Mouse (Mus musculus) layer of hippocampus, postnatal 14 days (tissue): ENCODE measurements around the gene Arfgap3. TPM values are rescaled to one million over a fixed set of nuclear protein-coding genes. Genes with fewer than 3 reads are reported as not detected.
A peak's percentile ranks its signal among the peaks of the same experiment; 100 is the strongest.
"Not testable (repeated sequence)": the region's sequence is repeated elsewhere in the genome, so short reads cannot be mapped to it uniquely, and the experiment has no call there.

Experiments used
- DNase-seq, 2 experiments: peaks; one replicate each; pipeline ENCODE4 v3.0.0; 2021 to 2022; ENCODE audit warnings: low spot score in 2 of 2, mixed read lengths in 1 of 2
- total RNA-seq, 2 experiments: library from RNA; stranded (reverse); gene quantifications; 2 replicates each; pipeline ENCODE4 v1.2.3; 2021

Arfgap3 gene
- total RNA-seq, 2 experiments from 2014 or later: 17.1 to 21.1 TPM

DNA sequence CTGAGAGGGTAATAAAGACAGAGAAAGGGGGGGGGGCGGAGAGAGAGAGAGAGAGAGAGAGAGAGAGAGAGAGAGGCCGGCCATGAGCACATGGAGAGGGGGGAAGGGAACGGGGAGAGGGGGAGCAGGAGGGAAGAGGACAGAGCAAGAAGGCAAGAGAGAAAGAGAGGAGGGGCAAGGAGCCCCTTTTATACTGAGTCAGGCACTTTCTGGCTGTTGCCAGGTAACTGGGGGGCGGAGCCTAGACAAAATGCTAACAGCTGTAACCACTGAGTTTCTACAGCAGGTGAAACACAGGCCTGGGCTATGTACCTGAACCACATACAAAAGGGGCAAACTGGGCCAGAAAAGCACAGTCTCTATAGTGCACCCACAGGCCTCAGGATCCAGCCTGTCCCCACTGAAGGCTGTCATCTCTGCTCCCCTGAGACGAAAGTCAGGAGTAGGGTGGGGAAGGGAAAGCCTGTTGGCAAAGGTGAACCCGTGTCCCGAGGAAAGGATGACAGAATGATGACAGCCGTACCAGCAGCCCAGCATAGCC is 53.2 kb downstream of the Arfgap3 start:
- no peak for DNase-seq

DNA sequence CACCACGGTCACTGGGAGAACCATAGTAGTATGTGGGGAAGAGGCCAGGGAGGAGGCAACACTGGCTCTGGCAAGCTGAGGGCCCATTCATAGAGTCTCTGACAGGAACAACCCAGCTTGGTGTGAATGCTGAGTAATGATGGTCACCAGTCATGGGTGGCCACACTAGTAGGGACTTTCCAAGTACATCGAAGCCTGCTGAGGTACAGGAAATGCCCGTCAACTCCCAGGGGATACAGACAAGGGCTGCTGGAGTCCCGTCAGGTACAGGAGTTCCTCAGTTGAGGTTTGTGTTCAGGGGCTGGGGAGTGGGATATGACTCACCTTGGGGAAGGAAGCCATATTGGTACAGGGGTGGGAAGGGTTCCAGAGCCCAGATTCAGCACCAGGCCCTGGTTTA is 54.0 kb downstream of the Arfgap3 start:
- DNase-seq: no peak

DNA sequence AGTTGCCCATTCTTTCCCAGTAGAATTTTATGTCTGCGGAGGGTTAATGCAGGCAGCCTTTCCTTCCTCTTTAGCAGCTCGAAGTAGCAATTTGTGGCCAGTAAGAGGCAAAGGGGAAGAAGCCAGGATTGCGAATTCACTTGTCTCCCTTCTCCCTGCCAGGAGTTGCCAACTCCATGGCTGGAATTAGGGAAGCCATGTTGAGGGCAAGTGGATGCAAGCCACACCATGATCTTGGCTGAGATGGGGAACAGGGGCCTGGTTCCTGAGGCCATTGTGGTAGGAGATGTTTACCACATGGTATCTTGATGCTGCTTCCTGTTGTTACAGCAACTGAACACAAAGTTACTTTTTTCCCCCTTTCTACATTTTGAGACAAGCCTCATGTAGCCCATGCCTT is 55.1 kb downstream of the Arfgap3 start:
- no peak for DNase-seq

DNA sequence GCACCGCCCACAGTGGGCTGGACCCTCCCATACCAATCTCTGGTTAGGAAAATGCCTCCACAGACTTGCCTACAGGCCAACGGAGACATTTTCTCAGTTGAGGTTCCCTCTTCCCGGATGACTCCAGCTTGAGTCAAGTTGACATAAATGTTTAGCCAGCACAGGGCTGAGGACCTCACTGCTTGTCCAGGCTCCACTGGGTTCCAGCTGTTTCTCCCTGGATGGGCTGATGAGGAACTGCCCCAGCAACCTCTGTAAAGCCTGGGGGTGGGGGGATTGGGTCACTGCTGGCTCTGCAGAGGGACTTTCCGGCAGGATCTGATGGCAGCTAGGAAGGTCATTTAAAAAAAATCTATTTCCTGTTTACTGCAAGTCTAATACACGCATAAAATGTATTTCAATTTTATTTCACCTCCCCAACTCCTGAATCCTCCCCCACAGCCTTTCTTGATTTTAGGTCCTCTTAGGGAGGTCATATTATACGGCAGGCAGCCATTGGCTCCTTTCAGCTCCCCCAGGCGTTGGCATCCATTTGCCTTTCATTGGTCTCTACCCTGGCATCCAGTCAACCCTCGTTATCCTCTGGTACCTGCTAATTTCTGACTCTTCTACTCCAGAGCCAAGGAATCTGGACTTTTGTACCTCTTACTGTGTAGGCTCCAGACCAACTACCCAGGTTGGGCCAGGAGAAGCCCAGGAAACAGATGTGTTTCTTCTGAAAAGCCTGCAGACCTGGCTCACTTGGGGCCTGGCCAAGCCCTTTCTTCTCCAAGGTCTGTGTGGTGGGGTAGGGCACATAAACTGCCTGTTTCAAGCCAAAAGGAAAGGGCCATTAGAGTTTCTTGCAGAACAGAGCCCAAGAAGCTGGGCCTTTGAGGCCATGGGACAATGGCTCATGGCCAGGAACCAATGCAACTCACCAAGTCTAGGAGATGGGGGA is 56.1 kb downstream of the Arfgap3 start:
- DNase-seq: peak in 1 of 2 experiments; percentile 29

DNA sequence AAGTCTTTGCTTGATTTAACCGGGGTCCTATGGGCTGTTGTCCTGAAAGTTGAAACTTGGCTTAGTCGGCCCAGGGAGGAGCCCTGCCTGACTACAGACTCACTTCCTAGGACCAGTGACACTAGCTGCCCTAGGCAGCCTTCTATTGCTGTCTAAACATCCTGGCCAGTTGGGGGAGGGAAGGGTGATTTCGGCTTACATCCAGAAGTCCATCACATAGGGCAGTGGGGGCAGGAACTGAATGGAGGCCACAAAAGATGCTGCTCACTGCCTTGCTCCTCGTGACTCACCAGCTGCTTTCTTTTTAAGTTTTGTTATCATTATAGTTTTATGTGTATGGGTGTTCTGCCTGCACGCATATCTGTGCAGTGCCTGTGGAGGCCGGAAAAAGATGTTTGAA is 56.9 kb downstream of the Arfgap3 start:
- DNase-seq: no peak

DNA sequence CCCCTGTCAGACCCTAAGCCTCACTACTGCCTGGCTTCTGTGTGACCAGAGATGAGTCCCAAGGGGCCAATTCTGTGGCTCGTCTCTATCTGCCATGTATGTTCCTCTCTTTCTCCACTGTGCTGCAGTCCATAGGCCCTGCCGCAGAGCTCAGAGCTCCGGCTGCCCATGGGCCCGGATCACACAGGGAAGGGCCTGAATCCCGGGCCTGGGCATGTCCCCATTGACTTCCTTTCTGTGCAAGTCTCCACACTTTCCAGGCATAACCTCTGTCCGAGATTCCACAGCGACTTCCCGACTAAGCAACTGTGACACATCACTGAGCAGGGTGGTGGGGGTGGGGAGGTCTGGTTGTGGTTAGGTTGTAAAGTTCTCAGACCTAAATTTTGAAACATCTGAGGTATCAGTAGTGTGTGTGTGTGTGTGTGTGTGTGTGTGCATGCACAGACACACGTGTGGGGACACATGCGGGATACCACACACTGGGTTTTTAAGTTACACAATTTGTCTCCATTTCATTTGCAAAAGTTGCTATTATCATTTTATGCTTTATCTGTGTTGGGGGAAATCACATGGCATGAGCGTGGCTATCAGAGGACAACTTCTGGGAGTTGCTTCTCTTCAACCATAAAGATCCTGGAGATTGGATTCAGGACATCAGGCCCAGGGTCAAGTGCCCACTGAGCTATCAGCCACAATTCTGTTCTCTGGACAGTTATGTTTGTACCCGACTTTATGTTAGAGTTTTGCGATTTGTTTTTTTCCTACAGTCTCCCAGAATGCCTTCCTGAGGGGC is 57.6 kb downstream of the Arfgap3 start:
- DNase-seq: no peak

DNA sequence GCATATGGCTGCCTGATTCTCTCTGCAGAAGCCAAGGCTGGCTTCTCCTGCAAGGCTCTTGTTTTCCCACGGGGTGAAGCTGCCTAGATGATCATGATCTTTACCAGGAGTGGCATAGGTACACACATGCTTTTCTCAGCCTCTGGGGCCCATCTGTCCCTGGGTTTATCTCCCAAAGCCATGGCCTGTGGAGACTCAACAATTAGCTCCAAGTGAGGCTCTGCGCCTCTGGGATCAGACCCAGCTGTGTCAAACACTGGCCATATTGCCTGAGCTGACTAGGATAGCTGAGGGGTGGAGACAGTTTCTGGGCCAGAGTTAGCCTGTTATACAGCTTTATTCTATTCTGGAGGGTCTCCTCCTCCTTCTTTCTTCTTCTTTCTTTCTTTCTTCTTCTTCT is 59.1 kb downstream of the Arfgap3 start:
- DNase-seq: no peak

DNA sequence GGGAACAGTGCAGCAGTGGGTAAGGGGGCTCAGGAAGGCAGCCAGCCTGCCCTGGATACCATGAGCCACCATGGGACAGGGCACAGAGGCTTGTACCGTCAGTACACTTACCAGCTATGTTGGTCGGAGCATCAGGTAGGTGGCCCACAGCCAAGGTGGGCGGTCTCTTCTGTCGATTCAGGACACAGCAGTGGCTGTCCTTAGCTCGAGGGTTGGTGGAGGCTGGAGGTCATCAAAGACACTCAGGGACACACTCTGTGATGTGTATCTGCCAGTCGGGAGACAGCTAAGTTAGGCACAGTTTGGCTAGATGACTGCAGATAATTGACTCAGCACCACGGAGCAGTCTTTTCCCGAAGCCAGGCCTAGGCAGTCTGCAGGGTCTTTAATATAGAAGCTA is 65.2 kb downstream of the Arfgap3 start:
- no peak for DNase-seq

DNA sequence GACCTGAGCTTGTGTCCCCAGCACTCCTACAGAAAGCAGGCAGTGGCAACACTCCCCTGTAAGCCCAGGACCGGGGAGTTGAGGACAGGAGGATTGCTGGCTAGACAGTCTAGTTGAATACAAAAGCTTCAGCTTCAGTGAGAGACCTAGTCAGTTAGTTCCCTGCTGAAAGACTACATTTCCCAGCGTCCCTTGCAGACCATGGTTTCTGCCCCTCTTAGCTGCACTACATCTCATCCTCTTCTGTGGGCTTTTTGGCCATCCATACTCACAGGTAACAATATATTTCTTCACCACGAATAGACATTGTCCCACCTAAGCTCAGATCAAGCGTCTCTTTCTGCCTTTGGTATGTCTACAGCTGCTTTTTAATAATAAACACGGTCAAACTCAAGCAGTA is 67.7 kb downstream of the Arfgap3 start:
- no peak for DNase-seq

DNA sequence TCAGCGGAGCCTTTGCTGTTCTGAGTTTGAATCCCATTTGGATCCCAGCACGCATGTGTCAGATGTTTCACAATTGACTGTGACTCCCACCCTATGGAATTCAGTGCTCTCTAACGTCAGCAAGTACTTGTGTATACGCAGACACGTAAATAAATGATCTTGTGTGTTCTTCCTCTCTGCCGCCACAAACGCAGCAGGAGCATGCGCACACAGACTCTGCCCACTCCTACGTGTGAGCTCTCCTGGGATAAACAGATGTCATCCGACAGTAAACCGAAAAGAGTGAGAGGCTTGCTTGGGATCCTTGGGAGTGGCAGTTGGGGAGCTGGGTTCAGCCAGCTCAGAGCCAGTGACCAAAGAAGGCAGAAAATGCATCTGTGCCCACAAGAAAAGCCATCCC is 68.7 kb downstream of the Arfgap3 start:
- DNase-seq: no peak

DNA sequence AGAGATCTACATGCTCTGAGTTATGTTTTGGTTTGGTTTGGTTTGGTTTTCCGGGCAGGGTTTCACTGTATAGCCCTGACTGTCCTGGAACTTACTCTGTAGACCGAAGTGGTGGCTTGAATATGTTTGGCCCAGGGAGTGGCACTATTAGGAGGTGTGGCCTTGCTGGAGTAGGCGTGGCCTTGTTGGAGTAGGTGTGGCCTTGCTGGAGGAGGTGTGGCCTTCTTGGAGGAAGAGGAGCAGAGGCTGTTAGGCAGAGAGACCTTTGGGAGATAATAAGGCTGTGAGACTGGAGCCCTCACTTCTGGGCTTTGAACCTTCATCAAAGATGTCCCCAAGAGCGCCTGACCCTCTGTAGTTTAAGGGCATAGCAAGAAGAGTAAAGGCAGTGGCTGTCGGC is 71.5 kb downstream of the Arfgap3 start:
- no peak for DNase-seq

DNA sequence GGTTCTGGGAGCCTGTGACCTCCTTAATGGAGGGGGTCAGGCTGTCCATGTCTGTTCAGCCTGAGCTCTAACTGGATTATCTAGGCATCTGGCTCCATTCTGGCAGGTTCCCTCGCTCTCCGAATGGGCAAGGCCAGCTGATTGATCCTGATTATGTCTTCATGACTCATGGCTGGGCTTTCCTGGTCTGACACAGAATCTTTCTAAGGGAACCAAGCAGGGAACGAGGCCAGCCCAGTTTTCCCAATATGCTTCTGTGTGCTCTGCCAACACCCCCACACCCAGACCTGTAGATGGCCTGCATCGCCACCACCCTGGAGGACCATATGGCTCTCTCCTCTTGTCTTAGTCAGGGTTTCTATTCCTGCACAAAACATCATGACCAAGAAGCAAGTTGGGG is 72.6 kb downstream of the Arfgap3 start:
- DNase-seq: no peak

DNA sequence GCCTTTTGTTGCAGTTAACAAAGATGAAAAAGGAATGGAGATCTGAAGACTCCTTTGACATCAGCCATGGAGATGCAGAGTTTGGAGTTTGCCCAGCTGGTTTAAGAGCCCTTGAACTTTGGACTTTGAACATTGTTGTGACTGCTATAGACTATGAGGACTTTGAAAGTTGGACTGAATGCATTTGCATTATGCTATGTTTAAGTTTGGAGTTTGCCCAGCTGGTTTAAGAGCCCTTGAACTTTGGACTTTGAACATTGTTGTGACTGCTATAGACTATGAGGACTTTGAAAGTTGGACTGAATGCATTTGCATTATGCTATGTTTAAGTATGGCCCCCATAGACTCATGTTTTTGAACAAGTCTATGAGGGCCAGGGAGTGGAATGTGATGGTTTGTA is 75.8 kb downstream of the Arfgap3 start:
- DNase-seq: not testable (repeated sequence)

DNA sequence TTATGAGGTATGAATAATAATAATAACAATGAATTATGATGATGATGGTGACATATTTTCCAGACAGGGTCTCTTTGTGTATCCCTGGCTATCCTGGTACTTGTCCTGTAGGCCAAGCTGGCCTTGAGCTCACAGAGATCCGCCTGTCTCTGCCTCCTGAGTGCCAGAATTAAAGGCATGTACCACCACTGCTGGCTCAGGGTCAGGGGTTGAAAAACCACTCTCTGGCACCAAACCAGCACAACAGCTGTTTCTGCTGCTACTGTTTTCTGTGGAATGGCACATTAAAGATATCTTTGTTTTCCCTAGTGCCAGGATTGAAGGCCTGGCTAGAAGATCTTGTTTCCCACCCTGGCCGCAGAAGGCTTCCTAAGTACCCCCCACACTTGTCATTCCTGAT is 77.0 kb downstream of the Arfgap3 start:
- no peak for DNase-seq

DNA sequence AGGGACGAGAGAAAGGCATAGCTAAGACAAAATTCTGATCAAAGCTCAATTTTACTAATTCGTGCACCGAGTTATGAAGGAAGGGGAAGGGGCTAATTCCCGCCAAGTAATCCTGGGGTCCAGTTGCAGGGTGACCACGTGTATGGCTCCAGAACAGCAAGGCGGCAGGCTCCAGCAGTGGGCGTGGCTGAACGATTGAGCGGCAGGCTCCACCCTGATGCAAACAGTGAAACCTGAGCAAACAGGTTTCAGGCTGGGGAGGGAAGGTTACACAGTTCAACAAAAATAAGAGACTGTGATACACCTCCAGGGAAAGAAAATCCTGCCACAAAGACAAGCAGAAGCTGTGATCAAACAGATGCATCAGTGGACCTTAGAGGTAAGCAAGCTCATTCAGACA is 78.8 kb downstream of the Arfgap3 start:
- not testable (repeated sequence) for DNase-seq

DNA sequence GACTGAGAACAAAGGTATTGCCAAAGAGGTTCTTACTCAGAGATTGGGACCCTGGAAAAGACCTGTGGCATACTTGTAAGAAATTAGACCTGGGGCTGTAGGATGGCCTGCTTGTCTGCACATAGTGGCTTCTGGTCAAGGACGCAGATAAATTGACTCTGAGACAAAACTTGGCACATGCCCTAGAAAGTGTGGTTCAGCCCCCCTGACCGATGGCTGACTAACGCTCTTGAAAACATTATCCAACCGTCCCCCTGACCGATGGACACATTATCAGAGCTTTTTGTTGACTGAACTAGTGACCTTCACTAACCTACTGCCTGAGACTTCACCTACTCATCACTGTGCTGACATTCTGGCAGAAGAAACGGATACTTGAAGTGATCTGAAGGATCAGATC is 80.1 kb downstream of the Arfgap3 start:
- not testable (repeated sequence) for DNase-seq

DNA sequence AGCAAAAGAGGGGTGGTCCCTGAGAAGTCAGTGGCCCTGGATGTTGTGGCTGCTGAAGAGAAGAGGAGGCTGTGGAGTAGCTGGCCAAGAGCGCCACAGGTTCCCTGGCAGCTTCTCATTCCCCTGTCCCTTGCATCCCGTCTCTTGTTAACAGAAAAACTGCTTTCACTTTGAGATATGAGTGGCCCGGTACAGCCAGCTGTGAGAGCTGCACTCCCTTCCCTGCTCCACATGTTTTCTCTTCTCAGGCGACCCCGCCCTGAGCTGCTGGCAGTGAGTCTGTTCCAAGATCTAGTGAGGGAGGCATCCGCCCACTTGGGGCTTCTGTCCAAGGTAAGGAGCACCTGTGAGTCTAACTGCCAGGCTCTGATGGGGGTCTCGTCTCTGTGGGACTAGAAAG is 81.6 kb downstream of the Arfgap3 start:
- DNase-seq: not testable (repeated sequence)

DNA sequence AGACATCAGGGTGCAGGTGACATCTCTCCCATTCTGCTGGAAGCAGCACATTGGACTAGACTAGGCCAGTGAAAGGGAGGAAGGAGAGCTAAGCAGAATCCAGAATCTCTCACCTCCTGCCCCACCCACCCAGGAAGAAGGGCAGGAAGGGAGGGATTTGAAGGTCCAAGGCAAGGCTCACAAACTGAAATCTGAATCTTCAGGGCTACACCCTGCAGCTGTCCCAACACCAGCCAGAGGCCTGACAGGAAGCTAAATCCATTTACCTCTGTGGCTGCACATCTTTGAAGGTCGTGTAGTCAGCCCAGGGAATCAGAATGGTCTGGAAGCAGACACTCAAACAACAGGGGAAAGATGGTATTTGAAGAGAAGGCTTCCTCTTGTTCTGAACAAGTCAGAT is 84.8 kb downstream of the Arfgap3 start:
- DNase-seq: no peak

DNA sequence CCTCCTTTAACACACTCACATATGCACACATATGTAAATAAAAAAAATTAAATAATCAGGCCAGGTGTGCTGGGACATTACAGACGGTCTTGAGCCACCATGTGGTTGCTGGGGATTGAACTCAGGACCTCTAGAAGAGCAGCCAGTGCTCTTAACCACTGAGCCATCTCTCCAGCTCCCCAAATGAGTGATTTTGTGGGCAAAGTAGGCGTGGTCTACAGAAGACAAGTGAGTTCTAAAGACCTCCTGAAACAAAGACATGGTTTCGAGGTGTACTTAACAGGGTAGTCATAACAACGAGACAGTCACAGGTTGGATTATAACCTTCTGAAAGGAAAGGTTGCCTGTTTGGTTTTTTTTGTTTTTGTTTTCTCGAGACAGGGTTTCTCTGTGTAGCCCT is 86.6 kb downstream of the Arfgap3 start:
- no peak for DNase-seq

DNA sequence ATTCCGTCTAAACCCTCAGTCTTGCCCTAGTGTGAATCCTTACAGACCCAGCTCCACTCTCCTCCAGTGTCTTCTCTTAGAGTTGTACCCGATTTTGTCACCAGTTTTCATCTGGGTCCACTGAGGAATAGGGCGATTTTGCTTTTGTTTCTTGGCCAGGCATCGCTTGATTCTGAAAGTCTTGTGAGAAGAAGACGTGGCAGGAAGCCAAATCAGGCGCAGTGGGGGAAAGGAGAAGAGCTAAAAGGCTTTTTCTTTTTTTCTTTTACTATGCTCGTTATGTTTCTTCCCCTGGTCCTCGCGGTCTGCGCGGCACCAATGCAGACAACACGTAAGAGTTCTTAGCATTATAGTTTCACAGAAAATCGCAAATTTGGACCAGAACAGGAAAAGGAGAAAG is 92.1 kb downstream of the Arfgap3 start:
- DNase-seq: no peak

DNA sequence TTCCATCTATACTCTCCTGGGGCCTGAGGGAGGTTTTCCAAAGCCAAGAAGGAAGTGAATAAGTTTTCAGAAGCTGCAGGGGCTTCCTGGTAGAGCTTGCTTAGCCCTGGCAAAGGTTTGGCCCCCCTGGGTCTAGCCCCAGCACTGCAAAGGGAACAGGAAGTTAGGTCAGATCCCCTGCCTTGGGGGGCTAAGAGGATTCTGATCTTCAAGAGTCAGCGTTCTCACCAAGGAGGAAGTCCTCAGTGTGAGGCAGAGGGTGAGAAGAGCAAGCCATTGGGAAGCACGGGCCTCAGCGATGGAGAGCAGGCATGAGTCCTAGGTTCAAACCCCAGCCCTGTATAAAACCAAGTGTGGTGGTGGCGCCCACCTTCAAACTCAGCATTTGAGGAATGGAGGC is 93.6 kb downstream of the Arfgap3 start:
- no peak for DNase-seq

DNA sequence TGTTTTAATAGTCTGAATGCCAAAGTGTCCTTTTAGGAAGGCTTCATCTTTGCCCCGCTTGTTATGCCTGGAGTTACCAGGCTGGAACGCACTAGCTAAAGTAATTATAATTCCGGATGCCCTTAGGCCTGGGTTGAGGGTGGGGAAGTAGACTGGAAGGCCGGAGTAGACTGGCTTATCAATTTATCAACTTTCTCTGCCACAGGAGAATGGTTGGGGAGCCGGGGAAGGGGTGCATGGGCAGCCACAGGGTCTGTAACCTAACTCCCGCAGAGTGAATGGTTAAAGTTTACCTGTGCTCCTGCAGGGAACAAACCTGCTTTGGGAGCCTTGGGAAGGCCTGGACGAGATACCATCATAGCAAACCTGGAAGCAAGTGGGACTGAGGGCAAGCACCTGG is 94.1 kb downstream of the Arfgap3 start:
- DNase-seq: no peak
